Mouse (Mus musculus): ENCODE measurements around the gene Synj2. TPM values are rescaled to one million over a fixed set of nuclear protein-coding genes. Genes with fewer than 3 reads are reported as not detected.

Synj2 gene
- polyA plus RNA-seq, 1 experiment: 1.8 TPM

DNA sequence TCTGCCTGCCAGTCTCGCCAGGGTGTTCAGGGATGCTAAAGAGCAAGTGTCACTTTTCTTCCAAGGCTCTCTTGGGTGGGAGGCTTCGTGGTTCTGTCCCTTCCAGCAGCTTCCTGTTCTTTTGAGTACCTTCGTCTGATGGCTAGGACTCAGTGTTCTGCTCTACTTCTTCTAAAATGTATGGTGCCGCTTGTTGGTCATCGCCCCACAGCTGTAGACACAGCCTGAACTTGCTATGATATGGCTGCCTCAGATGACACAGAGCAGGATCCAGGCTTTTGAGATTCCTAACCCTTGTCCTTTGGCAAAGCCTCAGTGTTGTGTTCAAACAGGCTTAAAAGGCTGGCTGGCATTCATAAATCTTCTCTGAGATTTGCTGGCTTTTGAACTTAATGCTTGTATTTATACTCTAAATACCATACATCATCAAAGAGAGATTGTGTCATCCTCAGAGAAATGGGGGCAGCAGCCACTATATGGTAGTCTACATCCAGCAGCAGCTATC lies 58.0 kb downstream of the Synj2 start:
- H3K4me1 ChIP-seq (ENCODE audit: control insufficient read depth, insufficient read depth, low read length): peaks cover 6% of the 10 kb centered on the region; the same call in 1 of the 2 replicates
- no peaks in the 10 kb centered on the region for H3K27me3 ChIP-seq (replicated peaks; ENCODE audit: control insufficient read depth, insufficient read depth, low read length)
- DNase-seq: peak; percentile 40
- H3K27ac ChIP-seq (ENCODE audit: insufficient read depth, low read depth, low read length): no peak overlapping the region
- TF ChIP-seq POLR2A (IDR thresholded peaks at IDR 0.05; ENCODE audit: low read depth, low read length) (no peak), CTCF (conservative IDR thresholded peaks at IDR 0.05; ENCODE audit: insufficient read depth, insufficient read length, low read depth, low read length) (no peak)
- H3K4me3 ChIP-seq (ENCODE audit: insufficient read depth, low read depth, low read length): no peak overlapping the region
- 76% methylated on average over 5 of the region's 5 CpGs for WGBS
- H3K36me3 ChIP-seq (ENCODE audit: control insufficient read depth, insufficient read depth, low read length): no peaks in the 10 kb centered on the region

DNA sequence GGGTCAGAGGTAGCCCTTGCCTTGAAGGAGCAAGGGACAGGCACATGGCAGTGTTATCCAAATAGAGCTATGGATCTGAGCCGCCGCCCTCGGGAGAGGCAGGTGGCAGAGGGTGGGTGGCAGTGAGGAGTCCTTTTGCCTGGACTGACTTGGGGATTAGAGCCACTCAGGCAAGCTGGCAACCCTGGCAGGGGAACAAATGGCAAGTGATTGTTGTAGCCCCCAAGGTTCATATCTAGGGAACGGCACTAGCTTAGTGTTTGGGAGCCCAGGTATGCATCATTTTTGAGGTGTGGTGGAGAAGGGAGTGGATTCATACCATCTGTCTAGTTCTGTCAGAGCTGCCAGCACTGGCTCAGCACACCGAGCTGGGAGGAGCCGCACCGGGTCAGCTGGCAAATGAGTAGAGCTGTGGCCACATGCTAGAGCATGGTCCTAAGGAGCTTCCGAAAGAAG lies 59.8 kb downstream of the Synj2 start:
- H3K27ac ChIP-seq (ENCODE audit: insufficient read depth, low read depth, low read length): no peak overlapping the region
- peaks cover 10% of the 10 kb centered on the region for H3K4me1 ChIP-seq (ENCODE audit: control insufficient read depth, insufficient read depth, low read length)
- H3K4me3 ChIP-seq (ENCODE audit: insufficient read depth, low read depth, low read length): no peak overlapping the region
- H3K36me3 ChIP-seq (ENCODE audit: control insufficient read depth, insufficient read depth, low read length): no peaks in the 10 kb centered on the region
- WGBS: 83% methylated on average over 8 of the region's 8 CpGs
- TF ChIP-seq POLR2A (IDR thresholded peaks at IDR 0.05; ENCODE audit: low read depth, low read length) (no peak), CTCF (conservative IDR thresholded peaks at IDR 0.05; ENCODE audit: insufficient read depth, insufficient read length, low read depth, low read length) (no peak)
- no peaks in the 10 kb centered on the region for H3K27me3 ChIP-seq (replicated peaks; ENCODE audit: control insufficient read depth, insufficient read depth, low read length)
- DNase-seq: peak; percentile 48

DNA sequence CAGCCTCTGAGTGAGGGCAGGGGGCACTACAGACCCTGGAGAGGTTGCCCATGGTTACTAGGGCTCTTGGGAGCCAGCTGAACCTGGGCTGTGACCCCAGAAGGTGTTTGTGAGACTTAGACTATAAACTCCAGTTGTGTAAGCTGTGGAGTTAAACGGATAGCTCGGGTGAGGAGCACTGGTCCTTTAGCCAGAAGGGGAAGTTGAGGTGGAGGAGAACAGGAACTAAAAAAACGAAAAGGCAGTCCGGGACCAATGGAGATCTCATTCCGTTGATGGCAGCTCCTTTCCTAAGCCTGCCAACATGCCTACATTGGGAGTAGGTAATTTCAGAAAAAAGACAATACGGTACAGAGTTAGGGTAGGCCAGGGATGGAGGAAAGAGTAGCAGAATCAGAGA lies 60.3 kb downstream of the Synj2 start:
- no peak for TF ChIP-seq CTCF (conservative IDR thresholded peaks at IDR 0.05; ENCODE audit: insufficient read depth, insufficient read length, low read depth, low read length)
- TF ChIP-seq POLR2A (IDR thresholded peaks at IDR 0.05; ENCODE audit: low read depth, low read length): no peak
- H3K36me3 ChIP-seq (ENCODE audit: control insufficient read depth, insufficient read depth, low read length): no peaks in the 10 kb centered on the region
- WGBS: 83% methylated on average over 6 of the region's 6 CpGs
- H3K27ac ChIP-seq (ENCODE audit: insufficient read depth, low read depth, low read length): no peak overlapping the region
- H3K4me1 ChIP-seq (ENCODE audit: control insufficient read depth, insufficient read depth, low read length): peaks cover 14% of the 10 kb centered on the region
- H3K4me3 ChIP-seq (ENCODE audit: insufficient read depth, low read depth, low read length): no peak overlapping the region
- no peak for DNase-seq
- H3K27me3 ChIP-seq (replicated peaks; ENCODE audit: control insufficient read depth, insufficient read depth, low read length): no peaks in the 10 kb centered on the region

DNA sequence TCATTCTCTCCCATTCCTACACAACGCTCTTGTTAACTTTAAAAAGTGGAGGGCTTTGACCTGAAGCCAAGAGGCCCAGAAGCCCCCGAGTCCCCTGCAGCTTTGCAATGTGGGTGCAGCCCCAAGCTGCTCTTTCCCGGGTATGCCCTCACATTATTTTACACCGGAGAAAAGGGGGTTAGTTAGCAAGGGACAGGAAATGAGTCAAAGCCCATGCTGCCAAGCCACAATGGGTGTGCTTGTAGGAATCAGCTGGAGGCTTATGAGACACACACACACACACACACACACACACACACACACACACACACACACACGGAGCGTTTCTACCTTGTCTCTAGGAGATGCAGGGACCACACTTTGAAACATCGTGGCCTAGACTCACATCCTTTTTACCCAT lies 60.8 kb downstream of the Synj2 start:
- no peak overlapping the region for H3K4me3 ChIP-seq (ENCODE audit: insufficient read depth, low read depth, low read length)
- H3K27me3 ChIP-seq (replicated peaks; ENCODE audit: control insufficient read depth, insufficient read depth, low read length): no peaks in the 10 kb centered on the region
- DNase-seq: no peak
- H3K36me3 ChIP-seq (ENCODE audit: control insufficient read depth, insufficient read depth, low read length): no peaks in the 10 kb centered on the region
- WGBS: 67% methylated on average over 7 of the region's 7 CpGs
- peaks cover 16% of the 10 kb centered on the region for H3K4me1 ChIP-seq (ENCODE audit: control insufficient read depth, insufficient read depth, low read length)
- TF ChIP-seq CTCF (conservative IDR thresholded peaks at IDR 0.05; ENCODE audit: insufficient read depth, insufficient read length, low read depth, low read length) (no peak), POLR2A (IDR thresholded peaks at IDR 0.05; ENCODE audit: low read depth, low read length) (no peak)
- H3K27ac ChIP-seq (ENCODE audit: insufficient read depth, low read depth, low read length): no peak overlapping the region

DNA sequence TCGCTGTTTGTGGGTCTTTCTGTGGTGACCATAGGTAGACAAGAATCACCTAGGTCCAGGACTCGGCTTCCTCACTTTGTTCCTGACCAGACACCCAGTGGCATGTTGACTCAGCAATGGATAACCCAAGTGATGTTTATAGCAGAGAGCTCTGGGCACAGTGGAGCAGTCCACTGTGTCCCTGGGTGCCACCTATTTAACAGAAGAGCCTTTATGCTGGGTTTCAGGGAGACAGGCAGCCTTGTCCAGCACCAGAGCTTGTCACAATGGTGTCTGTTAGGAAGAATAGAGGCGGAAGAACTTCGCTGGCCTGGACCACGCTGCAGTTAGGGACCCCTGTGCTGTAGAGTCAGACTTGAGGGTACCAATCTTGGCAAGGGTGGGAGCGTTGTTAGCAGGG lies 61.5 kb downstream of the Synj2 start:
- H3K36me3 ChIP-seq (ENCODE audit: control insufficient read depth, insufficient read depth, low read length): no peaks in the 10 kb centered on the region
- H3K27ac ChIP-seq (ENCODE audit: insufficient read depth, low read depth, low read length): no peak overlapping the region
- 97% methylated on average over 6 of the region's 6 CpGs for whole genome bisulfite sequencing
- no peak overlapping the region for H3K4me3 ChIP-seq (ENCODE audit: insufficient read depth, low read depth, low read length)
- H3K27me3 ChIP-seq (replicated peaks; ENCODE audit: control insufficient read depth, insufficient read depth, low read length): no peaks in the 10 kb centered on the region
- H3K4me1 ChIP-seq (ENCODE audit: control insufficient read depth, insufficient read depth, low read length): peaks cover 10% of the 10 kb centered on the region
- no peak for DNase-seq
- TF ChIP-seq POLR2A (IDR thresholded peaks at IDR 0.05; ENCODE audit: low read depth, low read length) (no peak), CTCF (conservative IDR thresholded peaks at IDR 0.05; ENCODE audit: insufficient read depth, insufficient read length, low read depth, low read length) (no peak)

DNA sequence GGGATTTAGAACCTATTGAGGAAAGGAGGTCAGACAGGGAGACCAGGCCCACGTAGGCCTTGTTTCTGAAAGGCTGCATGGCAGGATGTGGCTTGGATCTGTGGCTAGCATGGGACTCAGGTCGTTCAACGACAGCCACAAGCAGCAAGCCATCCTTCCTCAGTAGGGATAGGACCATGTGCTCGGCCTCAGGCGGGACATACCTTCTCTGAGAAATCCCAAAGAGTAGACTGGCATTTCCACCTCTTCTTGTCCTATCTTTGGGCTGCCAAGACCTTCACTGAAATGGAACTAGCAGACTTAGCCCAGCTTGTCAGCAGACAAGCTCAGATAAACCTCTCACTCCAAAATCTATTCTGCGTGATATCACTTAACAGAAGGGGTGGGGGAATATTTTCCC lies 62.6 kb downstream of the Synj2 start:
- no peaks in the 10 kb centered on the region for H3K27me3 ChIP-seq (replicated peaks; ENCODE audit: control insufficient read depth, insufficient read depth, low read length)
- H3K36me3 ChIP-seq (ENCODE audit: control insufficient read depth, insufficient read depth, low read length): no peaks in the 10 kb centered on the region
- H3K27ac ChIP-seq (ENCODE audit: insufficient read depth, low read depth, low read length): no peak overlapping the region
- TF ChIP-seq CTCF (conservative IDR thresholded peaks at IDR 0.05; ENCODE audit: insufficient read depth, insufficient read length, low read depth, low read length): no peak
- no peak for TF ChIP-seq POLR2A (IDR thresholded peaks at IDR 0.05; ENCODE audit: low read depth, low read length)
- 88% methylated on average over 6 of the region's 6 CpGs for WGBS
- DNase-seq: no peak
- H3K4me1 ChIP-seq (ENCODE audit: control insufficient read depth, insufficient read depth, low read length): peaks cover 10% of the 10 kb centered on the region
- no peak overlapping the region for H3K4me3 ChIP-seq (ENCODE audit: insufficient read depth, low read depth, low read length)

DNA sequence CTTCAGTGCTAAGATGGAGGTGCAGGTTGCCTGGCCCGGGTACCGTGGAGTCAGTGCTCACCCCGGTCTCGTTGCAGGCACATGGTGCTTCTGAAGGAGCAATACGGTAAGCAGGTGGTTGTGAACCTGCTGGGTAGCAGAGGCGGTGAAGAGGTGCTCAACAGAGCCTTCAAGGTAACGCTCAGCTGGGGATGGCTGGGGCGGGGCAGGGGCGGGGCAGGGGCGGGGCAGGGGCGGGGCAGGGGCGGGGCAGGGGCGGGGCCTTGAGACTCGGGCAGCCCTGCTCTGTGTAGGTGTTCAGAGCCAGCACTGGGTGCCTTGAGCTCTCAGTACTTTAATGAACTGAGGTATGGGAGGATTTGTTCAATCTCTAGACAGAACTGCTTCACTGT lies 64.2 kb downstream of the Synj2 start:
- no peaks in the 10 kb centered on the region for H3K27me3 ChIP-seq (replicated peaks; ENCODE audit: control insufficient read depth, insufficient read depth, low read length)
- H3K36me3 ChIP-seq (ENCODE audit: control insufficient read depth, insufficient read depth, low read length): no peaks in the 10 kb centered on the region
- peak overlapping the region; percentile 21; the same call in 1 of the 2 replicates for H3K27ac ChIP-seq (ENCODE audit: insufficient read depth, low read depth, low read length)
- no peak for DNase-seq
- H3K4me1 ChIP-seq (ENCODE audit: control insufficient read depth, insufficient read depth, low read length): peaks cover 10% of the 10 kb centered on the region
- no peak for TF ChIP-seq CTCF (conservative IDR thresholded peaks at IDR 0.05; ENCODE audit: insufficient read depth, insufficient read length, low read depth, low read length)
- TF ChIP-seq POLR2A (IDR thresholded peaks at IDR 0.05; ENCODE audit: low read depth, low read length): no peak
- no peak overlapping the region for H3K4me3 ChIP-seq (ENCODE audit: insufficient read depth, low read depth, low read length)
- WGBS: 16% methylated on average over 14 of the region's 14 CpGs

Measured in kidney, adult 2 months (tissue).